Mouse (Mus musculus) embryonic facial prominence, embryonic 13.5 days (tissue): Measurements from ENCODE around the gene Serpinb5. TPM values are rescaled to one million over a fixed set of nuclear protein-coding genes. Genes with fewer than 3 reads are reported as not detected.
"Not testable (repeated sequence)": the region's sequence is repeated elsewhere in the genome, so short reads cannot be mapped to it uniquely, and the experiment has no call there.

Source experiments
- ATAC-seq: fragments of 200-750 bp; cut with Nextera tagmentation; 2 replicates; pipeline ENCODE4 v1.8.0; 2017; ENCODE audit warnings: low read depth; ENCODE audit not compliant: insufficient number of reproducible peaks, insufficient read depth, low FRiP score, low TSS enrichment
- H3K27ac ChIP-seq: fragments of 300-500 bp; sonication (generic); 2 replicates; pipeline ENCODE4 v1.5.1; 2015; ENCODE audit warnings: moderate library complexity, mild to moderate bottlenecking, inconsistent platforms
- H3K27me3 ChIP-seq: fragments of 300-500 bp; sonication (generic); 2 replicates; pipeline ENCODE4 v1.6.1; 2015; ENCODE audit warnings: mild to moderate bottlenecking, inconsistent platforms
- H3K36me3 ChIP-seq: fragments of 300-500 bp; sonication (generic); 2 replicates; pipeline ENCODE4 v1.6.1; 2015; ENCODE audit warnings: mild to moderate bottlenecking, inconsistent platforms
- H3K4me1 ChIP-seq: fragments of 300-500 bp; sonication (generic); 2 replicates; pipeline ENCODE4 v1.6.1; 2015; ENCODE audit warnings: inconsistent platforms
- H3K4me2 ChIP-seq: fragments of 300-500 bp; sonication (generic); 2 replicates; pipeline ENCODE4 v1.6.1; 2015; ENCODE audit warnings: moderate library complexity, mild to moderate bottlenecking, inconsistent platforms
- H3K4me3 ChIP-seq: fragments of 300-500 bp; sonication (generic); 2 replicates; pipeline ENCODE4 v1.5.1; 2015; ENCODE audit warnings: mild to moderate bottlenecking, inconsistent platforms
- H3K9ac ChIP-seq: fragments of 300-500 bp; sonication (generic); 2 replicates; pipeline ENCODE4 v1.6.1; 2015; ENCODE audit warnings: mild to moderate bottlenecking, inconsistent platforms
- H3K9me3 ChIP-seq: fragments of 300-500 bp; sonication (generic); 2 replicates; pipeline ENCODE4 v1.6.1; 2016; ENCODE audit warnings: inconsistent platforms
- WGBS: fragments of 180-500 bp; shearing (Covaris S2); methylation state at CpG from one replicate; pipeline ENCODE4 v1.1.7; 2015; ENCODE audit warnings: mixed read lengths; 5-methylcytosine and 5-hydroxymethylcytosine counted together
- polyA plus RNA-seq: library from polyadenylated mRNA; unstranded; fragments of >200 nt; fragmentation: Nextera tagmentation; extraction: Ambion mirVana; gene quantifications from 2 replicates; pipeline ENCODE4 v1.2.1, GENCODE M21; 2015

Serpinb5 gene
- polyA plus RNA-seq, 1 experiment from 2014 or later: 13.4 TPM

DNA sequence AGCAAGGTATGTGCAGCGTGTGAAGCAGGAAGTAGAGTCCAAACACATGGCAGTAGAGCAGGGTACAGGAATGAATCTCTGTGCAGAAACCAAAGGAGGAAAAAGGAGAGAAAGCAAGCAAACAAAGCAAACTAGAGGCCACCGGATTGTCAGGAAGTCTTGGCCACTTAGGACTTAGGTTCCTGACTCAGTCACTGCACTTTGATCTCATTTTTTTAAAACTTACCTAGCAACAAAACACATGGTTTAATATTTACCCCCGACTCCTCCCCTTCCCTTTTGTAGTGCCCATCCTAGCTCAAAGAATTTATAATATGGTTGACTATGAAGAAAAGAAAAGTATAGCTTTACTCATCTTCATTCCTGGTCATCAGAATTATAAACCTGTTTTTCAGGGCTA, 15.2 kb downstream of the Serpinb5 start:
- Histone ChIP-seq H3K4me3 (no peak overlapping the region), H3K9me3 (no peaks in the 10 kb centered on the region), H3K27me3 (no peaks in the 10 kb centered on the region), H3K27ac (no peak overlapping the region), H3K36me3 (no peaks in the 10 kb centered on the region), H3K9ac (no peak overlapping the region), H3K4me2 (no peak overlapping the region), H3K4me1 (peaks cover 5% of the 10 kb centered on the region; the same call in 1 of the 2 replicates)
- 74% methylated on average over 3 of the region's 3 CpGs for WGBS
- ATAC-seq: no peak

DNA sequence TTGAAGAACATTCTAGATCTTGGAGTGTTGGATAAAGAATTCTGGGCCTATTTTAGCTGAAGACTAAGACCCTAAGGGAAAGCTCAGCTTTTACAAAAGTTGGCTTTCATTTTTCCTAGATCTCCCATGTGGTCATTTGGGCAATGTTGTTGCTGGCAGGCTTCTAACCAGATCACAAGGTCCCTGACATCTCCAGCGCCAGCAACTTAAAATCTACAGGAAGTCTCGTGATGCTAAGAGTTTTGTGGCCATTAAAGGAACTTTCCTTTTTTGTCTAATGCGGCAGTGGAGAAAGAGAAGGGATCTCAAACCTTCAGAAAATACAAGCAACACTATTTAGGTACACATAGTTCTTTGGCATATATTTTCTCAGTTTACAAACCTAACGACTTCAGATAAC, 21.8 kb downstream of the Serpinb5 start:
- no peak for ATAC-seq
- H3K27me3 ChIP-seq: no peaks in the 10 kb centered on the region
- WGBS: 82% methylated on average over 4 of the region's 4 CpGs
- H3K27ac ChIP-seq: no peak overlapping the region
- H3K4me1 ChIP-seq: no peaks in the 10 kb centered on the region
- no peaks in the 10 kb centered on the region for H3K9me3 ChIP-seq
- H3K36me3 ChIP-seq: no peaks in the 10 kb centered on the region
- H3K4me3 ChIP-seq: no peak overlapping the region
- H3K4me2 ChIP-seq: no peak overlapping the region
- no peak overlapping the region for H3K9ac ChIP-seq

DNA sequence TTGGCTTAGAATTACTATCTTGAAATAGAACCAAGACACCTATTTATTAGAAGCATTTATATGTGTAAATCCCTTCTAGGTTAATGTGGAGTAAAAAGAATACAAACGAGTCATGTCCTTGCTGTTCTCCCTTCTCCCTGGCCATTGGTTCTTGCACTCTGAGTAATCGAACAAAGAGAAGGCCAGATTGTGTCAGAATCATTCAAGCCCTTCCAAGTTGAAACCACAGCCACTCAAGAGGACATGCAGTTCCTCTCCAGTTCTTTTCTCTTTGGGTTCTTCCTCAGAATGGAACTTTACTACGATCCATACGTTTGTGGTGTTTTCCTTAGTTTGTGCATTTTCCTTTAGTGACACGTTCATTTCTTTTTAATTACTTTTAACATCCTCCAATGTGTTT, 22.4 kb downstream of the Serpinb5 start:
- no peaks in the 10 kb centered on the region for H3K4me1 ChIP-seq
- ATAC-seq: no peak
- no peak overlapping the region for H3K9ac ChIP-seq
- no peak overlapping the region for H3K4me2 ChIP-seq
- H3K27ac ChIP-seq: no peak overlapping the region
- no peaks in the 10 kb centered on the region for H3K27me3 ChIP-seq
- H3K4me3 ChIP-seq: no peak overlapping the region
- H3K36me3 ChIP-seq: no peaks in the 10 kb centered on the region
- WGBS: 74% methylated on average over 5 of the region's 5 CpGs
- no peaks in the 10 kb centered on the region for H3K9me3 ChIP-seq

DNA sequence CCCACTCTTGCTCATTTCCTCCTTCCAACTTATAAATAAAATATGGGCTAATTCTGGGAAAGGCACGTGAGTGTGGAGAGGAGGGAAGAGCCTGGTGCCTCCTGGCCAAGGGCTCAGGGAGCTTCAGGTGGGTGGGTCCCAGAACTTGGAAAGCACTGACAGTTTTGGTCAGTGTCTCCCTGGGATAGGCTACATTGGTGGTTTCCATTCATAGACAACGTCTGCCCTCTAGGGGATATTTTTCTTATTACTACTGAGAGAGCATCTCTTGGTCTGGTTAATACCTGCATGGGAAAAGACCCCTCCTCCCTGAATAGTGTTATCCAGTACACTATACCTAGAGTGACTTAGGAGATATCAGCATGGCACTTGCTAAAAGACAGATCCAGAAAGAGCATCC, 22.8 kb downstream of the Serpinb5 start:
- 3% methylated on average over 2 of the region's 2 CpGs for WGBS
- Histone ChIP-seq H3K4me1 (no peaks in the 10 kb centered on the region), H3K4me3 (no peak overlapping the region)

DNA sequence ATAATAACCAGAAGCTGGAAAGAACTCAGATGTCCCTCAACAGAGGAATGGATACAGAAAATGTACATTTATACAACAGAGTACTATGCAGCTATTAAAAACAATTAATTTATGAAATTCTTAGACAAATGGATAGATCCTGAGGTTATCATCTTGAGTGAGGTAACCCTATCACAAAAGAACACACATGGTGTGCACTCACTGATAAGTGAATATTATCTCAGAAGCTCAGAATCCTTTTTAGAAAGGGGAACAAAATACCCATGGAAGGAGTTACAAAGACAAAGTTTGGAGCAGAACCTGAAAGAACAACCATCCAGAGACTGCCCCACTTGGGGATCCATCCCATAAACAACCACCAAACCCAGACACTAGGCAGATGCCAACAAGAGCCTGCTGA, 34.2 kb downstream of the Serpinb5 start:
- H3K27ac ChIP-seq, H3K9me3 ChIP-seq, H3K9ac ChIP-seq, H3K36me3 ChIP-seq, ATAC-seq, H3K4me2 ChIP-seq, H3K4me1 ChIP-seq, H3K27me3 ChIP-seq, H3K4me3 ChIP-seq: not testable (repeated sequence)

More for the DNA sequence above, 22.8 kb downstream of the Serpinb5 start:
- H3K9me3 ChIP-seq: no peaks in the 10 kb centered on the region
- no peaks in the 10 kb centered on the region for H3K27me3 ChIP-seq
- no peaks in the 10 kb centered on the region for H3K36me3 ChIP-seq
- no peak overlapping the region for H3K27ac ChIP-seq
- no peak overlapping the region for H3K9ac ChIP-seq
- no peak for ATAC-seq
- H3K4me2 ChIP-seq: no peak overlapping the region

DNA sequence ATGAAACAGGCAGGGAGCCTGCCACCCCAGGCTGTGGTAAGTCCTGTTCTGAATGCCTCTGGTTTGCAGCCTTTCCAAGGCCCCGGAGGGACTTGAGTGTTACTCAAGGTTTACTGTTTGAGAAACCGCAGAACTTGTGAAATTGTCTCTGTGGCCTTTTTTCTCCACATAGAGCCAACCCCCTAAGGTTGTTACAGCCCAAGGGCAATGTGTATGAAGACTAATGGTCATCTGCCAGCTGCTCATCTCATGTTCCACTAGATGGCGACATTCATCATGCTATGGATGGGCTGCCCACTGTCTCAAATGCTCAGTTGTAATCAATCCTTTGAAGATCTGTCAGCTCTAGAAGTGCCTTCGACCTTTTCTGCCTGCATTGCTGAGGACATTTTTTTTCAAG, 40.4 kb downstream of the Serpinb5 start:
- H3K4me3 ChIP-seq: no peak overlapping the region

DNA sequence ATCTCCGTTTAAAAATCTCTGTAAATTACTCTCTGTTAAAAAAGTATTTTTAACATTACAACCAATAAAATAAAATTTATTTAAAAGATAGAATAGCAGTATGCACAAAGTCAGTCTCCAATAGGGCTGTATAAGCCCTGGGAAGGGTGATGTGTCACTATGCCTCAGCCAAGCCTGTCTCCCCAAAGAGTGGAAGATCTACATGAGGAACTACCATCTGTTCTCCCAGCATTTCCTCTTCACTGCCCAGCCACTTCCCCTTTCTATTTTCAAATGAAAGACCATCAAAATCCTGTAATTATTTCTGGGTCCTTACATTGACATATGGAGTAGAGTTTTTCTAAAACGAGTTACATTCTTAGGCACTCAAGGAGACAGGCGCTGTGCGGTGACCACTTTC, 71.0 kb downstream of the Serpinb5 start:
- 80% methylated on average over 4 of the region's 4 CpGs for WGBS
- Histone ChIP-seq H3K27me3 (no peaks in the 10 kb centered on the region), H3K4me3 (no peak overlapping the region), H3K9me3 (0 out of 2 replicates have a peak, but pooled peaks cover 2% of the 10 kb centered on the region), H3K4me2 (no peak overlapping the region), H3K36me3 (no peaks in the 10 kb centered on the region), H3K4me1 (peaks cover 4% of the 10 kb centered on the region; the same call in 1 of the 2 replicates), H3K27ac (no peak overlapping the region), H3K9ac (no peak overlapping the region)
- no peak for ATAC-seq

More for the DNA sequence above, 40.4 kb downstream of the Serpinb5 start:
- no peak for ATAC-seq
- no peaks in the 10 kb centered on the region for H3K4me1 ChIP-seq
- no peak overlapping the region for H3K27ac ChIP-seq
- no peaks in the 10 kb centered on the region for H3K27me3 ChIP-seq
- no peaks in the 10 kb centered on the region for H3K9me3 ChIP-seq
- H3K4me2 ChIP-seq: no peak overlapping the region
- no peak overlapping the region for H3K9ac ChIP-seq
- no peaks in the 10 kb centered on the region for H3K36me3 ChIP-seq
- WGBS: 33% methylated on average over 4 of the region's 4 CpGs

Other genes starting within 250 kb of the Serpinb5 start
- 23.7 and 29.1 TPM in 2 replicates for gene Bcl2, start 146.9 kb upstream of the Serpinb5 start, polyA plus RNA-seq
- 17.0 and 19.7 TPM in 2 replicates for gene Kdsr, start 101.4 kb upstream of the Serpinb5 start, polyA plus RNA-seq
- 62.1 and 64.9 TPM in 2 replicates for gene Vps4b, start 64.4 kb upstream of the Serpinb5 start, polyA plus RNA-seq
- 0.48 and 1.3 TPM in 2 replicates for gene Serpinb12, start 73.3 kb downstream of the Serpinb5 start, polyA plus RNA-seq
- gene Serpinb13, start 119.8 kb downstream of the Serpinb5 start, polyA plus RNA-seq: not detected in 2 replicates
- 5.9 and 7.2 TPM in 2 replicates for gene Serpinb3a, start 191.1 kb downstream of the Serpinb5 start, polyA plus RNA-seq
- not detected in 2 replicates for gene Serpinb3d, start 222.3 kb downstream of the Serpinb5 start, polyA plus RNA-seq